Mouse (Mus musculus) cerebellum, adult 9-10 months (tissue): ENCODE results near the gene Zfp42.

ENCODE experiments used
- DNase-seq: peaks from one replicate; pipeline ENCODE4 v3.0.0; 2022

Zfp42 gene

GRCm38 (mm10) chr8:43248707-43249106, 58.1 kb downstream of the Zfp42 start:
- DNase-seq, result no peak
